Mouse (Mus musculus): ENCODE results near the gene Sdf4.

Gene Sdf4

GRCm38 (mm10) chr4:156004109-156004508 is 11.4 kb downstream of the Sdf4 start:
- no peak for DNase-seq (ENCODE audit: low read depth, low spot score)

GRCm38 (mm10) chr4:156008369-156008768 is 15.7 kb downstream of the Sdf4 start:
- no peak for DNase-seq (ENCODE audit: low read depth, low spot score)

DNA sequence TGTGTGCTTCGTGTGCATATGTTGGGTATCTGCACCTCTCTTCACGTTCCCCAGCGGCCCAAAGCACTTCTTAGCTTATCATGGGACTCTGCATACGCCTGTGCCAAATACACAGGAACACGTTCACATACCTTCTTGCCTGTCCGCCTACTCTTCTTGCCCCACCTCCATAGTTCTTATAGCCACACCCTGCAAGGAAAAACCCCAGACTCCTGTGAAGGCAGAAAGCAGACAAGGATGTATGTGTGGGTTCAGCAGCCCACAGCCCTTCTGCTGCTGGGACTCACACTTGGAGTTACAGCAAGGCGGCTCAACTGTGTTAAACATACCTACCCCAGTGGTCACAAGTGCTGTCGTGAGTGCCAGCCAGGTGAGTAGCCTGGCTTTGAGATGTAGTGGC is 21.0 kb downstream of the Sdf4 start, which contains the start of gene Tnfrsf4:
Gene Tnfrsf4 (plus strand): TSS at position 207 of the 400 bp plus-strand sequence.
- DNase-seq (ENCODE audit: low read depth, low spot score): no peak

GRCm38 (mm10) chr4:156014436-156014835 is 21.8 kb downstream of the Sdf4 start:
- no peak for DNase-seq (ENCODE audit: low read depth, low spot score)

- DNase-seq (ENCODE audit: low read depth, low spot score): no peak
Observed at GRCm38 (mm10) chr4:156019771-156020170, 27.1 kb downstream of the Sdf4 start.

DNA sequence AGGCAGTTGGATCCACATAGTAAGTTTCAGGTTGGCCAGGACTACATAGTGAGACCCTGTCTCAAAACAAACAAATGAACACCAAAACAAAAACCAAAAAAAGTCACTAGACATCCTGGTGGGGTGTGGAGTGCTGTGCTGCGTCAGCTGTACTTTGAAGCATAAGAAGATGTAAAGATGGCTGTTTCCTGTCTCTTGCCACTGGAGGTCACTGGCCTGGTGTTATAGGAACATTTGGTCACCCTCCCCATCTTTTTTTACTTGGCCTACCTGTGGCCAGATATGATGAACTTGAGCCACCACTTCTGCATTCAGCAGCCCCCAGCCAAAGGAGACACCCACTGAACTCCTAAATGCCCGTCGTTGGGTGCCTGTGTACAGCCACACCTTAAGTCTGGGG is 28.7 kb downstream of the Sdf4 start:
- DNase-seq (ENCODE audit: low read depth, low spot score): no peak

DNA sequence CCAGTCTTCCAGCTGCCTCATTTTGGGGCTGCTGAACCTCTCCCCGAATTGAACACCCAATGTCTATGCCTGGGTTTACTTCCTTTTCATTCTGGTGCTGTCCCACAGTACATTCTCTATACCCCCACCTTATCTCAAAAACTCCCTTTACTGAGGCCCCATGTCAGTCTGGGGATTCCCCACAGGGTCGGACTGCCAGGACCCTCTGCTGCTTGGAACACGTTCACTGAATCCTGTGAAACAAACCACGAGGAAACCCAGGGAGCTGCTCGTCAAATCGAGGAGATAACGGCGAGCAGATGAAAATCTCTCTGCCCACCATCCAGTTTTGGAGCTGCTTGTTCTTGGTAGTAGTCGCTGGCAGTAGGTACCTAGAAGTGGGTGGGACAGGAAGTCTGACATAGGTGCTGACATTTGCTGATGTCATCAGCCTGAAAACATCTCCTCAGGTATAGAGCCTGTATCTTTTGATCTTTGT is 29.3 kb downstream of the Sdf4 start:
- no peak for DNase-seq (ENCODE audit: low read depth, low spot score)

GRCm38 (mm10) chr4:156023520-156023919 is 30.8 kb downstream of the Sdf4 start:
- no peak for DNase-seq (ENCODE audit: low read depth, low spot score)

DNA sequence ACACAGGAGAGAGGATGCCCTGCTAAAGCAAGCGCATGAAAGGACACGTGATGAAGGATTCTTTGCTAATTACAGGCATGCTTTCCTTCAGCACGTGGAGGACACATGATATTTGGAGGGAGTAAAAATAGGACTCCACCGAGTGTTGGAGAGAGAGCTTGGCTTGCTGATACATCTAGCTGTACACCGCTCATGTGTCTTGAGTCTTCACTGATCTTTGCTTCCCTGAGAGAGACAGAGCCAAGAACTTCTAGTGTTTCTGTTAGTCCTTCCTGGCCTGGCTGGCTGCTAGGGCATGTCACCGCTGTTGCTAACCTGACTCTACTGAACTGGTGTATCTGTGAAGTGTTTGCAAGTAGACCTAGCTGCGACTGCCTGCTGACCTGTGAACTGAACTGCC is 31.5 kb downstream of the Sdf4 start:
- no peak for DNase-seq (ENCODE audit: low read depth, low spot score)

- DNase-seq (ENCODE audit: low read depth, low spot score): no peak
Observed at GRCm38 (mm10) chr4:156026013-156026412, 33.3 kb downstream of the Sdf4 start, which contains the start of gene Tnfrsf18. TSS of gene Tnfrsf18 (plus strand) at chr4:156026164.

- DNase-seq (ENCODE audit: low read depth, low spot score): no peak
Observed at GRCm38 (mm10) chr4:156028580-156028979, 35.9 kb downstream of the Sdf4 start.

- no peak for DNase-seq (ENCODE audit: low read depth, low spot score)
Observed at GRCm38 (mm10) chr4:156030651-156031118, 38.0 kb downstream of the Sdf4 start.

DNA sequence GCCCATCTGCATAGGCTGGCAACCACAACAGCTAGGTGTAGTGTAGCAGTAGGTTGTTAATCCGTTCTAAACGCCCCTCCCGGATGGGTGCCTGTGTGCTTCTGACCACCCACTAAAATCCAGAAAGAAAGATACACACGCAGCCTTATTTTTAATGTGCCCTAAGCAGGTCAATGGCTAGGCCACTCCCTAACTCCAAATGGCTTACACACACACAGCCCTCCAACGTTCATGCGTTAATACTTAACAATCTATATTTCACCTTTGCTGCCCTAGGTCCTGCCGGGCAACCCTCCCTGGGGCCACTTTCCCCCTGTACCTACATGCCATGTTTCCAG is 38.6 kb downstream of the Sdf4 start:
- DNase-seq (ENCODE audit: low read depth, low spot score): no peak

GRCm38 (mm10) chr4:156031593-156032391 is 39.1 kb downstream of the Sdf4 start:
- DNase-seq (ENCODE audit: low read depth, low spot score): no peak

DNA sequence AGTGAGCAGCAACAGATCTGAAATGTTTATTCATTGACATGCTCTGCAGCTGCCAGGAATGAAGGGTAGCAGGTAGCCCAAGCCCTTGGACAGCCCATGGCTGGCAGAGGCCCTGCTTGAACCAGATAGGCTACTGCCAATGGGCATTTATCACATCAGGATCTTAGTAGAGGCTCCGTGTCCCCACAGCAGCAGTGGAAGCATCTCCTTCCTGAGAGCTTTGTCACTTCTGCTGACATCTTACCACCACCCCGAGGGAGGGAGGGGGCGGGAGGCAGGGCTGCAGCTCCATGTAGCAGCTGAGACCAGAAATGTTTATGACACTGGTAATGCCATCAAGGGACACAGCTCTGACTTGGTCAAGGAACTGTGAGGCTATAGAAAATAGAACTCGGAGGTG is 40.2 kb downstream of the Sdf4 start:
- no peak for DNase-seq (ENCODE audit: low read depth, low spot score)

DNA sequence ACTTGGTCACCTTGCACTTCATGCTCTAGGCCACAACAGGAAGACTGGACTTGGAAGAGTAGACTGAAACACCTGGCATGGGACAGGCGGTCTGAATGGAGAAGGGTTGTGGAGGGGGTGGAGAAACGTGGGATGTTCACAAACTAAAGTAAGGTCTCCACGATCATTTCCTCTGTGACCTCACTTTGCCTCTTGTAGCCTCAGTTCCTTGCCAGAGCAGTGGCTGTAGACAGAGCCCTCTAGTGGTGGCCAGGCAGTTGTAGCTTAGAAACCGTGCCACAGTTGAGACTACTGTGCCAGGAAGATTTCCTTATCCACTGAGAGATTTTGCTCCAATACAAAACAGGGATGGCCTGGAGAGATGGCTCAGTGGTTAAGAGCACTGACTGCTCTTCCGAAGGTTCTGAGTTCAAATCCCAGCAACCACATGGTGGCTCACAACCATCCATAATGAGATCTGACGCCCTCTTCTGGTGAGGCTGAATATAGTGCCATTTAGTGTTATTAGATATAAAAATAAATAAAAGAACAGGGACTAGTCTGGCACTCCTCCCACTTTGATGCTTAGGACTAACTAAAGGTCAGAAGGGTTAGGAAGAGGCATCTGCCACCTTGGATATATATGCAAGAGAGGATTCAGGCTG is 40.9 kb downstream of the Sdf4 start:
- DNase-seq (ENCODE audit: low read depth, low spot score): peak; percentile 72

DNA sequence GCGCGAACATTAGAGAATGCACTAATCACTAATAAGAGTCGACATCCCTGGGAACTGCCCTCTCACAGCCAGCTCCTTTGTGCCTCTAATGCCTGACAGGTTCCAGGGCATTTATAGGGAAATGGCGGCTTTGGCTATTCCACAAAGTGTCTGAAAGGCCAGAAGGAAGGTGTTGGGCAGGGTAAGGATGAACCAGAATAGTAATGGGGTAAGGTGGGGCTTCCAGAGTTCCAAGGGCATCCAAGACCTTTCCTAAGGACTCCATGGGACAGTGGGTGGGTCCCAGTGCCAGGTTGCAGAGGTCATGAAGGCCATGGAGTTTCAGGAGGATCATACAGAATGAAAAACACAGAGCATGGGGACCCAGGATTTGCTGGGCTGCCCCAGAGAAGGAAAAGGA is 41.6 kb downstream of the Sdf4 start:
- DNase-seq (ENCODE audit: low read depth, low spot score): no peak

DNA sequence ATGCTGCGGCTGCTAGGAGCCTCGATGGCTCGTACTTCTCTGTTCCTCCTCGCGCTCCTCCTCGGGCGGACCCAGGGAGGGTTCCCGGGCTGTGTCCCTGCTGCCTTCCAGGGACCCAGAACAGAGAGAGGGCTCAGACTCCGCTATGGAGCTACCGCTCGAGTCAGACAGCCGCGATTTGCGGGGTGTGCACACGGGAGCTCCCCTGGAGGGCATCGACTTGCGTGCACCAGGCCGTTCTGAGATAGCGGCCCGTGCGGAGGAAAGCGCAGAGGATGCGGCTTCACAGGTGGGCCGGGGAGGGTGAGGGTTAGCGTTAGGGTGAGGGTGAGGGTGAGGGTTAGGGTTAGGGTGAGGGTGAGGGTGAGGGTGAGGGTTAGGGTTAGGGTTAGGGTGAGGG is 42.2 kb downstream of the Sdf4 start:
- DNase-seq (ENCODE audit: low read depth, low spot score): no peak

DNA sequence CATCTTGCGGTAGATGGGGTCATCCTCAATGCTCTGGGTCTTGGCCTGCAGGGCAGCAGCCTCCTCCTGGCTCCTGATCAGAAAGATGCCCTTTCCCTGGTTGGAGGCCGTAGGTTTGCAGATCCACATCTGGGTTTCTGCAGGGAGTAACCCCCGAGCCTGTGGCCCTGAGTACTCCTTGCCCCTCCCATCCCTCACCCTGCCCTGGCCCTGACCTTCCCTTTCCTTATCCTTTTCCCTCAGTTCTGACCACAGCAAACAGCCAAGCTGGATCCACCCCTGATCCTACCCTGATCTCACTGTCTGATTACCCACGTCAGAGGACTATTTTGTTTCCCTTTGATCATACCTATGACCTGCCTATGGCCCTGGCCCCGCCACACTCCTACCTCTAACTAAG is 52.1 kb downstream of the Sdf4 start:
- no peak for DNase-seq (ENCODE audit: low read depth, low spot score)

GRCm38 (mm10) chr4:156049779-156050178 is 57.1 kb downstream of the Sdf4 start:
- no peak for DNase-seq (ENCODE audit: low read depth, low spot score)

DNA sequence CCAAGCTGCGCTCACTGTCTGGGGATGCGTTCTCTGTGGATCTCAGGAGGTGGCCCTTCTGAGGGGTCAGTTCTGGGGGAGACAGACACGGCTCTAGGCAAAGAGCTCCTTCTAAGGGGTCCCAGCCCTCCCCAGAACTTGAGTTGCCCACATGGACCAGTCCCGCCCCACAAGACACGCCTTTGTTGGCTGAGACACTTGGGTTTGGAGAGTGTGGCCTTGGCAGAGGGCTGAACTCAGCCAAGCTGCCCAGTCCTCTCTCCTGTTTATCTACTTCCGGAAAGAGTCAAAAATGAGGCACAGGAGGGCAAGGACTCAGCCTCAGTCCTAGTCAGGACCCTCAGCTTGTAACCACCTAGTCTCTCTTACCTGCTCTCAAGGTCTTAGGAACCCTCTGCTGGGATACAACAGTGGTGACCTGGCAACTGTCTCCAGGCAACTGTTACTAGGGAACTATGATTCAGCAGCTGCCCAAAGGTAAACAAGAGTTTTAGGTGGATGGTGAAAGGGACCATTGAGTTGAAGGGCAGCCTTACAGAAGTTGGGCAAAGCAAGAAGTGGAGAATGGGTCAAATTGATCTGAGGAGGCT is 57.8 kb downstream of the Sdf4 start:
- no peak for DNase-seq (ENCODE audit: low read depth, low spot score)

- DNase-seq (ENCODE audit: low read depth, low spot score): no peak
Observed at GRCm38 (mm10) chr4:156053113-156053512, 60.4 kb downstream of the Sdf4 start.

GRCm38 (mm10) chr4:156054130-156054529 is 61.5 kb downstream of the Sdf4 start:
- DNase-seq (ENCODE audit: low read depth, low spot score): no peak
